Mouse (Mus musculus) gastrocnemius, postnatal 25 days (tissue): Measurements from ENCODE around the gene Cep126. TPM values are rescaled to one million over a fixed set of nuclear protein-coding genes. Genes with fewer than 3 reads are reported as not detected.

Source experiments
- total RNA-seq, 2 experiments: library from RNA; stranded (reverse); gene quantifications; 1 replicate in 1 of 2; 2 replicates in 1 of 2; pipeline ENCODE4 v1.2.3; 2021

Cep126 gene
- total RNA-seq, 2 experiments from 2014 or later = 0.40 to 0.67 TPM

Other genes starting within 250 kb of the Cep126 start
- gene Yap1, start 129.7 kb downstream of the Cep126 start, total RNA-seq = 10 to 100 TPM; 38.2 to 43.3 TPM
- under 1 TPM; 0.40 to 0.51 TPM for gene Cfap300, start 91.5 kb downstream of the Cep126 start, total RNA-seq